Mouse (Mus musculus) retina, adult 2 months (tissue): Measurements from ENCODE around the gene Rpn1.

ENCODE experiments used
- DNase-seq: peaks from one replicate; pipeline ENCODE4 v3.0.0-alpha.2; 2012; ENCODE audit warnings: low read depth, low spot score

Gene Rpn1

DNA sequence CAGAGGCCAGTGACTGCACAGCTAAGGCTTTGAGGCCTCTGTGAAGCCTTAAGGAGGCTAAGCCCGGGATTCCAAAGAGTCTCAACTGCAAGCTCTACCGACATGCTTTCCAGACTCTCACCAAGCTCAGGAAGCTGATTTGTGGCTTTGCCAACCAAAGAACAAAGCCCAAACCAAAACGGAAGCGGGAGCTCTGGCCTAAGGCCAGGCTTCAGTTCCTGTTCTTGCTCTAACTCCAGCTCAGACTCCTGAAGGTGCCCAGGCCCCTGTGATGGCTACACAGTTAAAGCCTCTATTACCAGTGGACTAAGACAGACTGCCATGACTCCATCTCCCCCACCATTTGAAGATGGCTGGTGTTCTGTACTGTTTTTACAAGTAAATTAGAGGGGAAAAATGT, 19.2 kb upstream of the Rpn1 start:
- no peak for DNase-seq

DNA sequence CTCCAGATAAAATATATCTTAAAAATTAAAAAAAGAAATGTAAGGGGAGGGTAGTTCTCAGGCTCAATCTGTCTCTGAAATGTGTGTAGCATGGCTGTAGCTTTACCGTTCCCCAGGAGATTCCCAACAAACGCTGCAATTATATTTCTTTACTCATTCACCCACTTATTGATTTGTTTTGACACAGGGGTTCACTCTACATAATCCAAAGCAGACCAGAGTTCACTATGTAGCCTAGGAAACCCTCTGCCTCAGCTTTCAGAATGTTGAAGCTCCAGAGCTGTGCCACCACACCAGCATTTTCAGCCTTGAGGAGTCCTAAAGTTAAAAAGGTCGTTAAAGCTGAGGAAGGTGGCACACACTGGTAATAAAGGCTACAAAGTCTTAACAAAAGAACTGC, 18.3 kb upstream of the Rpn1 start:
- DNase-seq: no peak

DNA sequence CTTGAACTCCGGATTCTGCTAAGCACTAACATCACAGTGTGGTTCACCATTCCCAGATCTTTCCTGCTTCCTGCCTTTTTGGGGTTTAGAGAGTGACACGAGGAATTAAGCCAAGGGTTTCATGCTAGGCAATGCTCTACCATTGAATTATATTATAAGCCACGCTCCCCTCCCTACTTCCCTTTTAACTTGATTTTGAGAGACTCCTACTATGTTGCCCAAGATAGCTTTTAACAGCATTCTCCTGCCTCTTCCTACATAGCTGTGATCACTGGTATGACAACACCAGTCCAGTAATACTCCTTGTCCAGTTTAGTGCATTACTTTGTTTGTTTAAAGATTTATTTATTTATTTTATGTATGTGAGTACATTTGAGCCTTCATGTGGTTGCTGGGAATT, 16.6 kb upstream of the Rpn1 start:
- DNase-seq: no peak

DNA sequence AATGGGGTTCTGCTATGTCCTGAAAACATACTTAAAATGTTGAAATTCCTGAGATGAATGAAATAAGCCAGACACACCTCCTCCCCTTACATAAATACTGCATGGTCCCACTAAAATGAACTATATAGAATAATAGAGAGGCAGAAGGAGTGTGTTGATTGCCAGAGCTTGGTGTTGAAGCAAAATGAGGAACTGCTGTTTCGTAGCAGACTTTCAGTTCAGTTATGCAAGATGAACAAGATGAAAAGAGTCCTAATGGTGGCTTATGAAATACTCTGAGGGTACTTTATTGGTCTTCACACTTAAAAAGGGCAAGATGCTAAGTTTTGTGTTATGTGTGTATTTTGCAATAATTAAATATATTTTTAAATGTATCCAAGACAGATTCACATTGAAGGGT, 15.5 kb upstream of the Rpn1 start:
- no peak for DNase-seq

DNA sequence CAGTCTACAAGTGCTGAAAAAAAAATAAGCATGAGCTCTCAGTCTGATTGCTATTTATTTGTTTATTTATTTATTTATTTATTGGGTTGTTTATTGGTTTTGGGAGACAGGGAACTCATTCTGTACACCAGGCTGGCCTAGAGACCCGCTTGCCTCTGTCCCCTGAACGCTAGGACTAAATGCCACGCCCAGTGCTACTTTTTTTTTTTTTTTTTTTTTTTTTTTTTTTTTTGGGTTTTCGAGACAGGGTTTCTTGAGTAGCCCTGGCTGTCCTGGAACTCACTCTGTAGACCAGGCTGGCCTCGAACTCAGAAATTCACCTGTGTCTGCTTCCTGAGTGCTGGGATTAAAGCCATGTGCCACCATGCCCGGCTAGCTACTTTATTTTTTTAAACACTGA, 13.8 kb upstream of the Rpn1 start:
- DNase-seq: no peak

DNA sequence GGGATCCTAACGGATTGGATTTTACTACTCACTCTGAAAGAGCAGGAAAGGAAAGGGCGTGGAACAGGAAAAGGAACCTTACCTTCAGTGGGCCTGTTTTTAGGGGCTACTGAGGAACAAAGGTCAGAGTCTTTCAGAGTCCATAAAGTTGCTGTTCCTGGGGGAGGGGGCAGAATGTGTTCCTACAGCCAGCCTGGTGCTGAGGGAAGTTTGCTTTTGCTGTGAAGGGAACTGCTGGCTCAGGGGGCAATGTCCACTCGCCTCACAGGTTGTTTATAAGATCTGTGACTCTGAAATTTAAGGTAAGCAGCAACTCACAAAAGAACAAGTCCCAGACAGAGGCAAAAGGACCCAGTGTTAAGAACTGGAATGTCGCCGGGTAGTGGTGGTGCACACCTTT, 13.1 kb upstream of the Rpn1 start:
- no peak for DNase-seq

DNA sequence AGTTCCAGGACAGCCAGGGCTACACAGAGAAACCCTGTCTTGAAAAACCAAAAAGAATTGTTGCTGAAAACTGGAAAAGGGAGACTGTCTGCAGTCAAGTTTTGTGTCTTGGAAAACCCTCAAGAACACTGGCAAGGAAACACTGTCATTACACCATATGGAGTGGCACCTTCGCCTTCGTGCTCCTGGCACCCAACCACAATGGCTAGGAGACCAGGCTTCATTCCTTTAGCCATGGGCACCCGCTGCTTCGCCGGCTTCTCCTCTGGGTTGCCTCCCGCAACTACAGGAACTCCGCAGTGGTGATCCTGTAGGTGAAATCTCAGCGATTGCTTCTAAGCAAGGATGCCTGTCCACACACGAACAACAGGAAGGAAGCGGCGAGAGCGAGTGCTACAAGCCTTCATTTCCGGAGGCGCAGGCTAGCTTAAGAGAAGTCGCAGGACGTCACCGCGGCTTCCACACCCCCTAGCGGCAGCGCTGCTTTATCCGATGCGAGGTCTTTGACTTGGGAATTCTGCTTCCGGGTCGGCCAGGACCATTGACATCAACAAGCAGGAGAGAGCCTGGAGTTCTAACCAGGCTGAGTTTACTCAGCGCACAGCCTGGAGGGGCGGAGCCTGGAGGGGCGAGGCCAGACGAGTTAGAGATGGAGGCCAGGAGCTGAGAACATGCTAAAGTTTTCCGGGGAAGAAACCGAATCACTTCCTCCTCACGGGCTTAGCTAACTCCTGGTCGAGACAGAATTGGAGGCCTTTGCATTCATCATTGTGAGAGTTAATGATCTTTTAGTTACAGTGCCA, 9.3 kb upstream of the Rpn1 start:
- DNase-seq: peak; percentile 87

DNA sequence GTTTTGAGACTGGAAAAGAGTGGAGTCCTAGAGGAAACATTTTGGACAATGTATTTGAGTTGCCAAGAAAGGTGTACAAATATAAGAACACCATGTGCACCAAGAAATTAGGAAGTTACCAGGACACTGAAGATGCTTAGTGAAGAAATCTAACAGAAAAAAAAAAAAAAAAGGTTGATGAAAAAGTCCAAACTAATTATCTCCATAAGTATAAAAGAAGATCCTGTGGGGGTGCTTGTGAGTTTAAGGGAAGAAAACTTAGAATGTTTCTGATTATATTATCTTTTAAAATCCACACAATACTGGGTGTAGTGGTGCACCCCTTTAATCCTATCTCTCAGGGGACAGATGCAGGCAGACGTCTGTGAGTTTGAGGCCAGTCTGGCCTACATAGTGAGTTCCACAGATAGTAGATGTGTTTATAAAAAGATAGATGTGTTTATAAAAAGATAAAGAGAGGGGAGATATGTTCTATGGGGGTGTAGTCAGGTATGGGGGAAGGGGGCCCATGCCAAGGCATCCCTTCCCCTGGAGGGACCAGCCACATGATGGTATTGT, 8.2 kb upstream of the Rpn1 start:
- DNase-seq: no peak

DNA sequence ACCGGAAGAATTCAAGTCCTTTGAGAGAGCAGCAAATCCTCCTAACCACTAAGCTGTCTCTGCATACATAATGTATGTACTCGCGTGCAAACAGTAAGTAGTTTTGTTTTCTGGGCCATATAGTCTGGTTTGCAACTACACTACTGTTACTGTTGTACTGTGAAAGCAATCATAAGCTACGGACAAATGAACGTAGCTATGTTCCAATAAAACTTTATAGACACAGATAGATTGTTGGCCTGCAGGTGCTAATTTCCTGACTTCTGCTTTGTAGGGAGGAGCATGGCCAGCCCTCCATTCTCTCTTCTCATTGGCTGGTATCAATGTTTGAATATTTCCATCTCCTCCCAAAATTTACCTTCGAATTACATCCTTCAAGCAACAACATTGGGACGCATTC, 1.2 kb upstream of the Rpn1 start:
- DNase-seq: no peak

DNA sequence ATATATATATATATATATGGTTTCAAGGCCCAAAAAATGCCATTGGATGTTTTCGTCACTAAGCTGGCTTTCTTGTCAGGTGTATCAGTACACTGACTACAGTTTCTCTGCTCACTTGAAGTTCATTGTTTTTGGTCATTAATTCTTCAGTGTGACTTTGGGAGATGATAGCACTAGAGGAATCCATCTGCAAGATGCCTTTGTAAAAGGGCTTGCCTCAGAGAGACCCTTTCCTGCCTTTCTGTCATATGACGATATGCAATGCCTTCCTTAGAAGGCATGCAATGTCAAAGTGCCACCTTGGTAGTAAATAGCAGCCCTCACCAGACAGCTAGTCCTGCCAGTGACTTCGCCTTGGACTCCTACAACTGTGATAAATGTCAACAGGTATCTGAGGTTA, 610 bp upstream of the Rpn1 start:
- no peak for DNase-seq

DNA sequence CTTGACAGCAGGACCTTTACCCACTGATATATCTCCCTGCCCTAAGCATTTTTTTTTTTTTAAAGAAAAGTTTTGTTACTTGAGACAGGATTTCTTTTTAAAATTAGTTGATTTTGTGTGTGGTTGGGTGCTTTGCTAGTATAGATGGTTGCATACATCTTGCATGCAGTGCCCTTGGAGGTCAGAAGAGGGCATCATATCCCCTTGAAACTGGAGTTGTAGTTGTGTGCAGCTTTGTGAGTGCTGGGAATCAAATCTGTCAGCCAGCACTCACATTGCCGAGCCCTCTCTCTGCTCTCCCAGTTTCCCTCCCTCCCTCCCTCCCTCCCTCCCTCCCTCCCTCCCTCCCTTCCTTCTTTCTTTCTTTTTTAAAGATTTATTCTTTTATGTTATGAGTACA, 4.7 kb downstream of the Rpn1 start:
- DNase-seq: no peak

DNA sequence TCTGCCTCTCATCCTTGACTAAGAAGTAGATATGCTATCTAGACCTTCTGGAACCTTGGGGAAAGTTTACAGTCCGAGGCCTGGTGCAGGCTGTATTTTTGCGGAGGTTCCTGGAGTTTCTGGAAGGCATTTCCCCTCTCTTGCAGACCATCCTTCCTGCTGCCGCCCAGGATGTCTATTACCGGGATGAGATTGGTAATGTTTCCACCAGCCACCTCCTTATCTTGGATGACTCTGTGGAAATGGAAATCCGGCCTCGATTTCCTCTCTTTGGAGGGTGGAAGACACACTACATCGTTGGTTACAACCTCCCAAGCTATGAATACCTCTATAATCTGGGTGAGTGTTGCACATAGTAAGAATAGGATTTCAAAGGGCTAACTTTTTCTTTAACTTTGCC, 11.1 kb downstream of the Rpn1 start:
- DNase-seq: no peak

DNA sequence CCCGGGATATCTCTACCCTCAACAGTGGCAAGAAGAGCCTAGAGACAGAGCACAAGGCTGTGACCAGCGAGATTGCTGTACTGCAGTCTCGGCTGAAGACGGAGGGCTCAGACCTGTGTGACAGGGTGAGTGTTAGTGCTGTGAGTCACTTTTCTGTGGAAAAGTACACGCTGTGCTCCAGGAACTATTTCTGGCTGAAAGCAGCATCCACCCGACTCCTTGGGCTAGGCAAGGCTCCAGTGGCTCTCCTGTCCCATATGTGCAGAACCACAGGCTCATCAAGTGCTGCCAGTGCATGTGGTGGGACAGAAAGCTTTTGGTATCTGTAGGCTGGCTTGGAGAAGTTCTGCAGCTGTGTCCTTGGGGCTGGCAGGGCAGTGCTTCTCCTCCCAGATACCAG, 17.8 kb downstream of the Rpn1 start:
- no peak for DNase-seq

DNA sequence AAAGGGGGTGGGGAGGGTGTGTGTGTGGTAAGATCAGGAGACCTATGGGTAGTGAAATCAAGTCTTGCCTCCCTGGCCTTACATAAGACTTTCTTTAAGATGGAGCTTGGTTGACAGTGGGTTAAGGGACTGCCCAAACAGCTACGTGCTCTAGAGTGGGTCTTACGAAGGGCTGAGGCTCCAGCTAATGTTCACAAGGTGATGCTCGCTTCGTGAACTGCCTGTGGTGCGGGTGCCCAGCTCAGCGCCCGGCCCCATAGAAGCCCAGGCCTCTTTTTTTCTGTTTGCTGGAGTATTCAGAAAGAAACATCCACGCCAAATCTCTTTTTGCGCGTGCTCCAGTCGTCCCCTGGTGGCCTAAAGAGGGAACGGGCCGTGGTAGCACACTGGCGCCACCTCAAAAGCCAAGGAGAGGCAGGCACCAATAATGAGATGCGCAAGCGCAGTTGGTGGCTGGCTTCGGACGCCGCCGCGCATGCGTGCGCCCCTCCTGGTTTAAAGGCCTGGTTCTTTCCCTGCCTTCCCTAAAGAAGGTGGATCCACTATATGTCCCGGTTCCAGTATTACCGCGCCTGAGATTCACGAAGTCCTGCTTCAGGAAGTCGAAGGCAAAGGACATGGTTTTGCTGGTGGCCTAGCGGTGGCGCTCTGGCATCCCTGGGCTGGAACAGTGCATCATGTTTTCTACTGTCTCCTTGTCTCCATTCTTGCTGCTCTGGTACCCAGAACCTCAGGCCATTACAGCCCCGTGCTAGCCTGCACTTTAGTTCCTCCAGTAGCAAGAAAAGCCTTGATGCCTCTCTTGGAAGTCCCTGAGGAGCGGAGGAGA, 21.7 kb downstream of the Rpn1 start:
- DNase-seq: peak; percentile 78

DNA sequence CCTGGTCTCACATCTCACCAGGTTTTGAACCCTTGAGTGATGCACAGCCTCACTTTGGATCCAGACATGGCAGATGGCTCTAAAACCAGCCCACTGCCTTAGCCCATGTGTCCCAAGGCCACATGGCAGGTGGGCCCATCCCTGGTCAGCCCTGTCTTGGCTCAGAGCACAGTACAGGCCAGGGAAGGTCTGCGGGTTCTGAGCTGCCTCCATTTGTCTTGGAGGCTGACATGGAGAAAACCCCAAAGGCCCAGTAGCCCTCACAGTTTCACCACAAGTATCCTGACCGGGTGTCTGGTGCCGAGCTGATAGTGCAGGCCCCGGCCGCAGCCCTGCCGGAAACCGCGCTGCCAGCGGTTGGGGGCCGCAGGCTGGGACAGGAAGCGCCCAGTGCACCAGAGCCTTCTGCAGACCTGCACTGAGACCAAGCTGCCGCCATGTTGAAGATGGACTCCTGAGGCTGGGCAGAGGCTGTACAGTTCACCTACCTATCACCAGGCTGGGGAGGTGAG, 22.4 kb downstream of the Rpn1 start:
- no peak for DNase-seq

DNA sequence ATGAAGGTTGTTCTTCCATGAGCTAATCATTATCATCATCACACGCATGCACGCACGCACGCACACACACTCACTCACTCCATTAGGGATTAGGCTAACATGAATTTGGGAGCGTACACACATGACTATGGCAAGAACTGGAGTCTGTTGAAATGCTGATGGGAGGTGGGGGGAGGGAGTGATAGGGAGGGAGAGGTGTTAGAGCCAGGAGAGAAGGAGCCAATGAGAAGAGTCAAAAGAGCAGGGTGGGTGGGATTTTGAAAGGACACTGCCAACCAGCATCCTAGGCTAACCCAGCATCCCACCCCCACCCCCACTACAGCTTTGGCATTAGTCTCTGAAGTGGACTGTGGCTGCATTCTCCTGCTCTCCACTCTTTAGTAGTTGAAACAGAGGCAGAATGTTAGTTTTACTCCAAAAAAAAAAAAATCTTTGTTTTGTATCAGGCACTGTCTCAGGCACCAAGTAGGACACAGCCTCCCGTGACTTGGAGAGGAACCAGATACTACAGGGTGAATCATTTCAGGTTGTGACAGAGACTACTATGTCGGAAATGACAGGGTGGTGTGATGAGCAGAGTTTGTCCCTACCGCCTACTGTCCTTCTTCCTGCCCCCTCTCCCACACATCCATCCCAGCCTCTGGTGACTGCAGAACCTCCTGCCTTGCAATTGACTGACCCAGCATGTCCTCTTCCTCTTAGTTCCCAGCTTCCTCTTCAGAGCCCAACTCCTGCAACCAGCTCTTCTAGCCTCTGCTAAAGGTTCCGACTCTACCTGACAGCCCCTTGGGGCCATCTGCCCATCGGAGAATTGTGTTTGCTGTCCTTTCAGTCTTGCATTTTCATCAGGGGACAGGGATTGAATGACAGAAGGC, 23.6 kb downstream of the Rpn1 start:
- DNase-seq: no peak

DNA sequence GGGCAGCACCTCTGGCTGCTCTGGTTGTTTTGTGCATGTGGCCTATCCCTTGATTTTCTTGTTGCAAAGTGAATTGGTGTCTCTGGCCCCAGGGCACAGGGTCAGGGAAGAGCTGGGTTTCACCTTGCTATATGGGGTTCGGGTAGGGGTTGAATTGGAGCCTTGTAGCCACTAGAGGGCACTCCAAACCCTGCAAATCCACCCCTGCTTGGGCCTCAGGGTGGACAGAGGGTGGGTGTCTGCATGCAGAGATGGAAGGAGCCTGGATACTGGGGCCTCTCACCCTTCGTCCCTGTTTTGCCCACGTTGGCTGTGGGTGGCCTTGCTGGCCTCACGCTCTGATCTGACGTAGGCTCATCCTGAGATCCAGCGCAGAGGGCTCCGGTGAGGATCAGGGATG, 28.9 kb downstream of the Rpn1 start:
- peak; percentile 34 for DNase-seq

DNA sequence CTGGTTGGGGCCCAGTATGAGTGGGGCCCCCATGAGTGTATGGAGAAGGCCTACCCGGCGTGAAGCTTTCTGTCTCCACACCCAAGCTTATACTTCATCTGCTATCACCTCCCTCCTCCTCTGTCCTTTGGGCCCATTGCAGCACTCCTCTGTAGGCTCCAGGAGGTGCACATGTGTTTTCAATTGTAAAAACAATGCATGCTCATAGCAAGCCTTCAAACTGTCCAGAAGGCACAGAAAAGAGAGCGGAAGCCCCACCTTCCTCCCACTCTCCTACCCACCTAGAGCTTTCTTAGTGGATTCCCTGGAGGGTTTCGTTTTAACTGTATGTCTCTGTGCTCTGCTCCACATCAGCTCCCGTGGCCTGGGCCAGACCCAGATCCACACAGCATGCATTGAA, 30.1 kb downstream of the Rpn1 start:
- DNase-seq: no peak

DNA sequence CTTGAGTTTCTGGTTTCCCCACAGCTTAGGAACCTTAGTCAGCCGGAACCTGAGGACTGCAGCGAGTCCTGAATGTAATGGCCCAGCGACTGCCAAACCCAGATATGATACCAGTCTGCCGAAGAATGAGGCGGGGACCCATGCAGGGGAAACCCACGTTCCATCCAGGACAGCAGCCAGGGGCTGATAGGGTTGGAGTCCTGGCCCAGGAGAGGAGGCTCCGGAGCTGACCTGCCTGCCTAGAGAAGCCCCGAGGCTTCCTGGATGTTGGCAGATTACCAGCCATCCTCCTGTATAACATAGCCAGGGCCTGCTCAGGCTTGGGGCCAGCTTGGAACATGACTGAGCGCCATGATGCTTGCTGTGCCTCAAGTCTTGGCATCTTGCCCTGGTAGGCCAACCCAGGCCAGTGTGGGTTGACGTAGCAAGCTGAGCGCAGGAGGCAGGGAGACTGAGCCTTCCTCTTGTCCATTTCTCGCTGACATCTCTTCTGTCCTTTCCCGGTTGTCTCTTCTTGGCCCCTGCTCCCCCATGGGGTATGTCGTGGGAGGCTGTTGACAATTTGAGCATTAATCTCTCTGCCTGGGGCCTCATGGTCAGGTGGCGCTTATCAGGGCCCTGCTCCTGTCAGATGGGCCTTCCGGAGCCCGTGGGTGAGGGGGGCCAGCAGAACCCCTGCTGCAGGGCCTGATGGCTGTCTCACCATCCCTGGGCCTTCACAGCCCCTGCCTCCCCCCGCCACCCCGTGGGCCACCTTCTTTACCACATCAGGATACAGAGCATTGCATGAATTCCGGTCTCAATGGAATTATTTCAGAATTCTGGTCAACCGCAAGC, 32.3 kb downstream of the Rpn1 start:
- no peak for DNase-seq

DNA sequence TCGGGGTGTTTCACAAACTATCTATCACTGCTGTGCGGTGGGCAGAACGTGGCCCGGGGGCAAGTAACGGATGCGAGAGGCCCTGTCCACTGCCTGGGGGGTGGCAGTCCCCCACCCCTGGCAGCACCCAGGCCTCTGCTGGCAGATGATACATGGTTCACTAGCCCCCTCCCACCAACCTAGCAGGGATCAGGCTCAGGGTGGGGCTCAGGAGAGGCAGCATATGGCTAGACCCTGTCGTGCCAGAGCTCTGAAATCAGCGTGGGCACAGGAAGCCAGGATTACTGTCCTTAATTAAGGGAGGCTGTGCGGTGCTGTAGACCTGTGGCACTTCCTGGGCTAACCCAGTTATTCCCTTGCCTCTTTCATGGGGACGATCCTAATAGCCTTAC, 32.9 kb downstream of the Rpn1 start:
- no peak for DNase-seq

DNA sequence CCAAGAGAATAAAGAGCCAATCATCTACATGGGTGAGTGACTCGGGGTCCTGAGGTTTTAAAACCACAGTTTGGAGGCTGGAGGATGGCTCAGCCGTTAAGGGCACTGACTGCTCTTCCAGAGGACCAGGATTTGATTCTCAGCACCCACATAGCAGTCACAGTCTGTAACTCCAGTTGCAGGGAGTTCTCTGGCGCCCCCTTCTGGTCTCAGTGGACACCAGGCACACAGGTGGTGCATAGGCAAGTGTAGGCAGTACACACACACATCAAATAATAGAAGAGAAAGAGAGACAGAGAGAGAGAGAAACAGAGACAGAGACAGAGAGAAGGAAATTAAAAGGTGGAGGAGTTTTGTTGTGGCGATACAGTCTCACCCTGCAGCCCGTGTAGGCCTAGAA, 35.0 kb downstream of the Rpn1 start:
- DNase-seq: no peak
